Comparison of ENCODE assay signal across 1 mouse cellular context in the genomic region with DNA sequence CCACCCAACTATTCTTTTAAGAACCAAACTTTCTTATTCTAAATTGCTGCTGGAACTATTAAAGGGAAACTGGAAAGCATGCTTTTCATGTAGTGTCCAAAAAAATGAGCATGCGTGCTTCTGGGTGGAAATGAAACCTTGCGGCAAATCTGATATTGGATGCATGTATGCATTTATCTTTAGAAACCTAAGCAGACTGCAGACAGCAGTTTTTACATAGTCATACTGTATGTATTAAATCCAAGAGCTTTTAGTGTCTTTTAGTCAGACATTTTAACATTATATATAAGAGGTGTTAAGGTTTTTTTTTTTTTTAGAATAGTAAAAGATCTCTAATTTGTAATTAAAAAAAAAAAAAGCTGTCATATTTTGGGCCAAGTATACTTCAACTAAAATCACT.
TF ChIP-seq lines count a peak whose summit lies in the region.

No protein-coding gene starts in this region.

TF ChIP-seq in myocyte, 11 proteins besides CTCF, POLR2A, EP300 and RAD21 (continued from another document):
- TF ChIP-seq CEBPB (IDR thresholded peaks at IDR 0.05; ENCODE audit: insufficient read depth, poor library complexity, severe bottlenecking) = no peak
TF ChIP-seq in myocyte: peak in this region for 0.
